Mouse (Mus musculus): ENCODE results near the gene Pik3r5. TPM values are rescaled to one million over a fixed set of nuclear protein-coding genes. Genes with fewer than 3 reads are reported as not detected.

Pik3r5 gene
- polyA plus RNA-seq (2017; shearing (Covaris generic)), result 117 TPM

DNA sequence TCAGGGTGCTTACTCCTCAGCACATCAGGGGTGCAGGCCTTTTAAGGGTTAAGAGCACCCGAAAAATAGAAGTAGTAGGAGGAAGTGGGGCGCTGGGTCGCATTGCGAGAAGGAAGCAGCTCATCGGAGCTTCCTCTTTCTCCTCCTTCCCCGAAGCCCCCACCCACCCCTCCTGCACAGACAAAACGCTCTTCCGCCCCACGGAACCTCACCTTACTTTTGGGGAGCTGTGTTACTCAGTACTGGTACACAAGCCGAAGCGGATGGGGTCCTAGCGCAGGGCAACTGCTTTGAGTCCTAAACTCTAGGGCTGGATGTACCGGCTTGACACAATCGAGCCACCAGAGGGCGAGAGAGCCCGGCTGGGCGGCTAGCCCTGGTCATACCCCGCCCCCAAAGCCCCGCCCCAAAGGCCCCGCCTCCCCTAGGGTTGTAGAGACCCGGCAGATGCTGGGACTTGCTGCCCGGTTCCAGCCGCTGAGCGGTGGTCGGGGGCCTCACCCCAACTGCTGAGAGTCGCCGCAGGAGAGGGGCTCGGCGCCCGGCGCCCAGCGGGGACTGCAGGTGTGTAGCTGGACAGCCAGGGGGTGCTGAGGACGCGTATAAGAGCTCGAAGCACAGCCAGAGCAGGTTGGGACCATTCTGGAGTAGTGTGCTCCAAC is at the start of gene Pik3r5:
TSS of gene Pik3r5 (plus strand) at position 423 of the 662 bp plus-strand sequence.

DNA sequence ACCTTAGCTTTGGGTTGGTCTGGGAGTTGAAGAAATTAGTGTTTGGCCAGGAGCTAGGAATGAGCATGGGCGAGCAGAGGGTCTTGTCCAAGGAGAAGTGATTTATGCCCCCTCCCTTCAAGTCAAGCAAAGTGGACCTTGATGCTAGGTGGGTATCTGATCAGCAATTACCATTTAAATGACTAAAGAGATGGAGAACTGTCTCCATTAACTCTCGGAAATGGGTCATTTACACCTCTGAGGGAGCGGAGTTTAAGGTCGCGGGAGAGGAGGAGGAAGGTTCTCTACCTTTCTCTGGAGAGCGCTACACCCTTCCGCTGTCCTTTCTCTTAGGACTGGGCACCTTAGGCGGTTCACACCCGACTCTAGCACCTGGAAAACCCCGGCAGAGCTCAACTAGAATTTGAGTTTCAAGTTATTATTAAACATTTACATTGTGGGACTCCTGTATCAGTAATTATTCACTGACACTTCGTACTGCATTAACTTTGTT is 31.1 kb upstream of the Pik3r5 start, which contains the start of gene Ntn1:
TSS of gene Ntn1 (minus strand) at position 97 of the 493 bp plus-strand sequence.

GRCm38 (mm10) chr11:68502902-68503629 is 71.1 kb downstream of the Pik3r5 start, which contains the start of gene Pik3r6:
Gene Pik3r6, plus strand, starts transcription at chr11:68503019.

Other genes starting within 250 kb of the Pik3r5 start
- gene Ntn1, start 31.3 kb upstream of the Pik3r5 start, polyA plus RNA-seq (2017; shearing (Covaris generic)), result 0.09 TPM
- not detected for gene Pik3r6, start 70.9 kb downstream of the Pik3r5 start, polyA plus RNA-seq (2017; shearing (Covaris generic))
- gene Mfsd6l, start 124.1 kb downstream of the Pik3r5 start, polyA plus RNA-seq (2017; shearing (Covaris generic)), result not detected
- not detected for gene Ccdc42, start 154.9 kb downstream of the Pik3r5 start, polyA plus RNA-seq (2017; shearing (Covaris generic))

Data from effector memory CD4-positive, alpha-beta T cell, adult 5 months (primary cell).